Mouse (Mus musculus): ENCODE data around the gene Slc22a12. TPM values are rescaled to one million over a fixed set of nuclear protein-coding genes. Genes with fewer than 3 reads are reported as not detected.

The Slc22a12 gene
- polyA plus RNA-seq, 1 experiment from 2014 or later = 0.20 TPM

- Histone ChIP-seq H3K4me2 (replicated peaks; ENCODE audit: low read depth, low read length) (no peak overlapping the region), H3K4me1 (ENCODE audit: insufficient read depth, low read depth, low read length) (no peaks in the 10 kb centered on the region), H3K9me3 (ENCODE audit: low read length) (no peaks in the 10 kb centered on the region), H3K9ac (replicated peaks; ENCODE audit: low read depth) (no peak overlapping the region), H3K4me3 (ENCODE audit: low read depth, low read length) (no peak overlapping the region), H3K36me3 (ENCODE audit: insufficient read depth, low read length) (no peaks in the 10 kb centered on the region), H3K27me3 (replicated peaks; ENCODE audit: insufficient read depth, low read length) (no peaks in the 10 kb centered on the region), H3K27ac (ENCODE audit: low read length) (no peak overlapping the region)
- TF ChIP-seq CTCF (IDR thresholded peaks at IDR 0.05) (no peak), EP300 (IDR thresholded peaks at IDR 0.05) (no peak)
- DNase-seq (ENCODE audit: low spot score) (no peak), ATAC-seq (no peak)
- 79% methylated on average over 6 of the region's 6 CpGs for WGBS
These were observed 22.3 kb upstream of the Slc22a12 start for GRCm38 (mm10) chr19:6565136-6565535.

GRCm38 (mm10) chr19:6560246-6560815 is 17.5 kb upstream of the Slc22a12 start:
- no peak for ATAC-seq

GRCm38 (mm10) chr19:6559576-6559975 is 16.7 kb upstream of the Slc22a12 start:
- ATAC-seq = no peak
- Histone ChIP-seq H3K4me2 (replicated peaks; ENCODE audit: low read depth, low read length) (no peak overlapping the region), H3K4me1 (ENCODE audit: insufficient read depth, low read depth, low read length) (no peaks in the 10 kb centered on the region), H3K4me3 (ENCODE audit: low read depth, low read length) (no peak overlapping the region), H3K27me3 (replicated peaks; ENCODE audit: insufficient read depth, low read length) (no peaks in the 10 kb centered on the region), H3K9me3 (ENCODE audit: low read length) (no peaks in the 10 kb centered on the region), H3K36me3 (ENCODE audit: insufficient read depth, low read length) (no peaks in the 10 kb centered on the region), H3K9ac (replicated peaks; ENCODE audit: low read depth) (no peak overlapping the region), H3K27ac (ENCODE audit: low read length) (no peak overlapping the region)
- WGBS = 65% methylated on average over 4 of the region's 4 CpGs
- DNase-seq (ENCODE audit: low spot score) = no peak
- no peak for TF ChIP-seq CTCF (IDR thresholded peaks at IDR 0.05)
- TF ChIP-seq EP300 (IDR thresholded peaks at IDR 0.05) = no peak

More at GRCm38 (mm10) chr19:6560246-6560815, 17.5 kb upstream of the Slc22a12 start:
- DNase-seq (ENCODE audit: low spot score) = no peak
- Histone ChIP-seq H3K9ac (replicated peaks; ENCODE audit: low read depth) (no peak overlapping the region), H3K36me3 (ENCODE audit: insufficient read depth, low read length) (no peaks in the 10 kb centered on the region), H3K4me2 (replicated peaks; ENCODE audit: low read depth, low read length) (no peak overlapping the region), H3K4me1 (ENCODE audit: insufficient read depth, low read depth, low read length) (no peaks in the 10 kb centered on the region), H3K27ac (ENCODE audit: low read length) (no peak overlapping the region), H3K27me3 (replicated peaks; ENCODE audit: insufficient read depth, low read length) (no peaks in the 10 kb centered on the region), H3K9me3 (ENCODE audit: low read length) (no peaks in the 10 kb centered on the region), H3K4me3 (ENCODE audit: low read depth, low read length) (no peak overlapping the region)
- TF ChIP-seq CTCF (IDR thresholded peaks at IDR 0.05) (no peak), EP300 (IDR thresholded peaks at IDR 0.05) (no peak)
- WGBS = 79% methylated on average over 7 of the region's 7 CpGs

DNA sequence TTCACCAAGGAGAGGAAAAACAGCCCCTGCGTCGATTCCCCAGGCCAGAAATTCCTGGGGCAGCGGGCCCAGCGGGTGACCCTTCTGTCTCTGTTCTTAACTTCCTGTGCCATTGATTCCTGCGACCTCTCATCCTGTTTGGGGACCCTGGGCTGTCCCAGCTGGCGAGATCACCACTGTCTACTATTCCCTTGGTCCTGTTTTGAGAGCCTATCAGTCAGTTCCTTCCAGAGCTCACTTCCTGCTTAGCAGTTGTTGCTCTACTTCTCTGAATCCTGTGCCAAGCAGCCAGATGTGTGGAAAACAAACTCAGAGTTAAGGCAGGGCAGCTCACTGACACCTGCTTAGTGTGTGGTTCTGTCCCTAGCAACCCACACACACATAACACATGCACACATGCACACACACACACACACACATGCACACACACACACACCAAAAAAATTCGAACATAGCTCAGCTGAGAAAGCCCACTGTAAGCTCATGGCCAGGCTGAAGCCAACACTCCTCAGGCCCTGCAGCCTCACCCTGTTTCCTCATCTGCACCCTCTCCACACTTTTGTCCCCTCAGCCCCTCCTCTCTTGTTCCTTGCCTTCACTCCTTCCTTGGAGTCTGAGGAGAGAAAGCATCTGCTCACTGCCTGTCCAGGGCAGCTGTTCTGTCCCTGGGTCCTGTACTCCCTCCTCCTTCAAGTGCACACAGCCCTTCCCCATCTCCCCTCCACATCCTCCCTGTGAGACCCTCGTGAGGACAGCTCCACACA is 11.2 kb upstream of the Slc22a12 start:
- Histone ChIP-seq H3K4me1 (ENCODE audit: insufficient read depth, low read depth, low read length) (no peaks in the 10 kb centered on the region), H3K4me3 (ENCODE audit: low read depth, low read length) (no peak overlapping the region), H3K4me2 (replicated peaks; ENCODE audit: low read depth, low read length) (no peak overlapping the region), H3K27ac (ENCODE audit: low read length) (no peak overlapping the region), H3K9me3 (ENCODE audit: low read length) (no peaks in the 10 kb centered on the region), H3K9ac (replicated peaks; ENCODE audit: low read depth) (no peak overlapping the region), H3K27me3 (replicated peaks; ENCODE audit: insufficient read depth, low read length) (no peaks in the 10 kb centered on the region), H3K36me3 (ENCODE audit: insufficient read depth, low read length) (no peaks in the 10 kb centered on the region)
- DNase-seq (ENCODE audit: low spot score) (peak; percentile 61), ATAC-seq (peak; percentile 79)
- TF ChIP-seq EP300 (IDR thresholded peaks at IDR 0.05) (no peak), CTCF (IDR thresholded peaks at IDR 0.05) (no peak)
- 21% methylated on average over 8 of the region's 8 CpGs for WGBS

DNA sequence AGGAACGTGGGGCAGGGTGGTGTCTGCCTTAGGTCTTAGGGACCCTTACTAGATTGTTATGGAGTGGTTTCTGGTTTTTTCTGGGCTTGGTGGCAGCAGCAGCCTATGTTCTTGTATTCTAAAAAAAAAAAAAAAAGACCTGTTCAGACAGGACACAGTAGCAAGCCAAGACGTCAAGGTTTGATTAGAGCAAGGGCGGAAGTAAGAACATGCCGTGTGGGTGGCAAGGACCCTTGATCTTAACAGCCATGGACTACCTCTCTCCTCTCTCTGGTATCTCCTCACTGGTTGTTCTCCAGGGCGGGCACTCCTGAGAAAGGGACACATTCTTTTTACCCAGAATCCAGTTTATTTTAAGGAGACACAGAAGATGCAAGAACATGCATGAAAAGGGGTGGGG is 10.3 kb upstream of the Slc22a12 start:
- TF ChIP-seq CTCF (IDR thresholded peaks at IDR 0.05) (no peak), EP300 (IDR thresholded peaks at IDR 0.05) (no peak)
- H3K4me2 ChIP-seq (replicated peaks; ENCODE audit: low read depth, low read length) = no peak overlapping the region
- H3K9ac ChIP-seq (replicated peaks; ENCODE audit: low read depth) = no peak overlapping the region
- peaks cover 3% of the 10 kb centered on the region; the same call in 1 of the 2 replicates for H3K4me1 ChIP-seq (ENCODE audit: insufficient read depth, low read depth, low read length)
- no peaks in the 10 kb centered on the region for H3K27me3 ChIP-seq (replicated peaks; ENCODE audit: insufficient read depth, low read length)
- ATAC-seq = no peak
- no peak for DNase-seq (ENCODE audit: low spot score)
- H3K36me3 ChIP-seq (ENCODE audit: insufficient read depth, low read length) = no peaks in the 10 kb centered on the region
- no peaks in the 10 kb centered on the region for H3K9me3 ChIP-seq (ENCODE audit: low read length)
- H3K4me3 ChIP-seq (ENCODE audit: low read depth, low read length) = no peak overlapping the region
- 58% methylated on average over 5 of the region's 5 CpGs for WGBS
- no peak overlapping the region for H3K27ac ChIP-seq (ENCODE audit: low read length)

- Histone ChIP-seq H3K4me3 (ENCODE audit: low read depth, low read length) (no peak overlapping the region), H3K36me3 (ENCODE audit: insufficient read depth, low read length) (no peaks in the 10 kb centered on the region), H3K27ac (ENCODE audit: low read length) (no peak overlapping the region), H3K4me1 (ENCODE audit: insufficient read depth, low read depth, low read length) (peaks cover 4% of the 10 kb centered on the region; the same call in 1 of the 2 replicates), H3K9me3 (ENCODE audit: low read length) (no peaks in the 10 kb centered on the region), H3K27me3 (replicated peaks; ENCODE audit: insufficient read depth, low read length) (no peaks in the 10 kb centered on the region), H3K9ac (replicated peaks; ENCODE audit: low read depth) (no peak overlapping the region), H3K4me2 (replicated peaks; ENCODE audit: low read depth, low read length) (no peak overlapping the region)
- TF ChIP-seq CTCF (IDR thresholded peaks at IDR 0.05) (peak; percentile 78), EP300 (IDR thresholded peaks at IDR 0.05) (no peak)
- 68% methylated on average over 3 of the region's 4 CpGs for WGBS
- peak; percentile 24; the same call in 1 of the 2 replicates for ATAC-seq
- DNase-seq (ENCODE audit: low spot score) = peak; percentile 36
These were observed 9.6 kb upstream of the Slc22a12 start for GRCm38 (mm10) chr19:6552302-6553028.

Measured in lung, postnatal 0 days (tissue).